In the genomic region with DNA sequence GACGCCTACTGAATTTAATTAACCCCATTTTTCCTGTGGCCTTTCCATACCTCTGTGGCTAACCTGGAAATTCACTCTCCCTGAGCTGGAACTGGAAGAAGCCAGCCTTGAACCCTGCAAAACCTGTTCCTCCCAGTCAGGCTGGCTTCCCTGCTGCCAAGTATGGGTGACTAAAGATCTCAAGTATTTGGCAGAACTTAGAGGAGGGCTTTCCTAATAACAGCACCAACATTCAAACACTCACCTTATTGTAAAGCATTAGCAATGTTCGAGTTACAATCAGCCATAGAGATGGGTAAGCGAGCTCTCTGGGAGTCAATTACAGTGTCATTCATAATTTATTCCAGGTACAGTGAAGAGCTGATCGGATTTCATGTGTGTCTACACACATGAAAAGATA, we compare ENCODE assay signal across 24 mouse cellular contexts.
DNase-seq lines count a peak whose midpoint lies in the region; ATAC-seq lines count a peak whose summit lies in the region.
"Had no signal": no experiment of that assay in that cellular context is flagged by ENCODE, and none has a peak within 500 bp of the region (broad histone marks: within the 10 kb centered on the region; RNA-seq: fewer than 3 reads in every experiment).

No protein-coding gene starts in this region.

- no peak overlapping the region for H3K4me3 ChIP-seq in kidney, embryonic 14.5 days (ENCODE audit: low read length)
- H3K4me3 ChIP-seq: forebrain, embryonic 13.5 days; heart, adult 2 months; hindbrain, embryonic 15.5 days; limb, embryonic 12.5 days; liver, embryonic 12.5 days; midbrain, embryonic 10.5 days; neural tube, embryonic 12.5 days had no signal

- no peaks in the 10 kb centered on the region for H3K36me3 ChIP-seq in kidney, embryonic 14.5 days (ENCODE audit: control insufficient read depth, insufficient read depth, low read length)
- H3K36me3 ChIP-seq: G1E; hindbrain, embryonic 15.5 days; limb, embryonic 12.5 days; liver, embryonic 12.5 days; midbrain, embryonic 10.5 days; neural tube, embryonic 12.5 days had no signal

- peak; percentile 42 for DNase-seq in kidney, adult 11 months
- DNase-seq in NIH3T3 (ENCODE audit: low read depth) = peak; percentile 17
- DNase-seq in kidney, postnatal 25 days = peak; percentile 18 to 61
- DNase-seq in lung, postnatal 14 days = peak; percentile 7
- no peak for DNase-seq in thymus, postnatal 4 days
- no peak for DNase-seq in cerebellum, adult 18-20 months
- DNase-seq: adrenal gland, postnatal 14 days; cerebellum, adult 11 months; cerebellum, postnatal 25 days; gastrocnemius, postnatal 10 days; heart, postnatal 36 days; right cerebral cortex, adult 18-20 months had no signal

- H3K9me3 ChIP-seq in kidney, embryonic 14.5 days (ENCODE audit: control insufficient read depth, low read length) = no peaks in the 10 kb centered on the region
- H3K9me3 ChIP-seq: forebrain, embryonic 13.5 days; hindbrain, embryonic 15.5 days; limb, embryonic 12.5 days; liver, embryonic 12.5 days; midbrain, embryonic 10.5 days; neural tube, embryonic 12.5 days had no signal

- H3K27ac ChIP-seq in kidney, embryonic 14.5 days (ENCODE audit: low read depth, low read length) = no peak overlapping the region
- H3K27ac ChIP-seq: forebrain, embryonic 13.5 days; hindbrain, embryonic 15.5 days; limb, embryonic 12.5 days; liver, embryonic 12.5 days; macrophage; midbrain, embryonic 10.5 days; neural tube, embryonic 12.5 days; stomach, postnatal 0 days had no signal

- no peaks in the 10 kb centered on the region for H3K4me1 ChIP-seq in kidney, embryonic 14.5 days (ENCODE audit: control insufficient read depth, insufficient read depth, low read length)
- H3K4me1 ChIP-seq: hindbrain, embryonic 15.5 days; liver, embryonic 12.5 days; neural tube, embryonic 12.5 days had no signal

- no peak overlapping the region for H3K9ac ChIP-seq in kidney, embryonic 14.5 days (ENCODE audit: low read depth, low read length)
- H3K9ac ChIP-seq: forebrain, embryonic 13.5 days; hindbrain, embryonic 15.5 days; limb, embryonic 12.5 days; liver, embryonic 12.5 days; neural tube, embryonic 12.5 days had no signal

- WGBS in kidney, embryonic 14.5 days = 49% methylated on average over 4 of the region's 4 CpGs

- ATAC-seq in kidney, embryonic 14.5 days (ENCODE audit: low FRiP score, low TSS enrichment) = no peak
- ATAC-seq: forebrain, embryonic 13.5 days; intestine, embryonic 16.5 days; liver, embryonic 12.5 days had no signal

- no peak overlapping the region for H3K4me2 ChIP-seq in kidney, embryonic 14.5 days (replicated peaks; ENCODE audit: low read depth, low read length)
- H3K4me2 ChIP-seq: forebrain, embryonic 13.5 days; hindbrain, embryonic 15.5 days; limb, embryonic 12.5 days; liver, embryonic 12.5 days; neural tube, embryonic 12.5 days had no signal

- no peaks in the 10 kb centered on the region for H3K27me3 ChIP-seq in kidney, embryonic 14.5 days (ENCODE audit: control insufficient read depth, insufficient read depth, low read length)
- H3K27me3 ChIP-seq: forebrain, embryonic 13.5 days; hindbrain, embryonic 15.5 days; limb, embryonic 12.5 days; liver, embryonic 12.5 days; neural tube, embryonic 12.5 days had no signal

Comparison
In these comparisons a context has a peak if more than half of its experiments do, and no peak if none do; other contexts are left out.
1. DNase-seq: peak in kidney, adult 11 months (single experiment), NIH3T3 (single experiment), kidney, postnatal 25 days (2 of 2) and lung, postnatal 14 days (single experiment); none in thymus, postnatal 4 days (single experiment) and cerebellum, adult 18-20 months (0 of 2).